Mouse (Mus musculus): ENCODE measurements around the gene Mrpl24.
A peak's percentile ranks its signal among the peaks of the same experiment; 100 is the strongest.
"Not testable (repeated sequence)": the region's sequence is repeated elsewhere in the genome, so short reads cannot be mapped to it uniquely, and the experiment has no call there.

The Mrpl24 gene

GRCm38 (mm10) chr3:87919336-87920108, at the start of gene Mrpl24:
Mrpl24 (plus strand) TSS chr3:87919506.
- DNase-seq (ENCODE audit: low spot score in 2 of 2): peak; percentile 84 to 92

DNA sequence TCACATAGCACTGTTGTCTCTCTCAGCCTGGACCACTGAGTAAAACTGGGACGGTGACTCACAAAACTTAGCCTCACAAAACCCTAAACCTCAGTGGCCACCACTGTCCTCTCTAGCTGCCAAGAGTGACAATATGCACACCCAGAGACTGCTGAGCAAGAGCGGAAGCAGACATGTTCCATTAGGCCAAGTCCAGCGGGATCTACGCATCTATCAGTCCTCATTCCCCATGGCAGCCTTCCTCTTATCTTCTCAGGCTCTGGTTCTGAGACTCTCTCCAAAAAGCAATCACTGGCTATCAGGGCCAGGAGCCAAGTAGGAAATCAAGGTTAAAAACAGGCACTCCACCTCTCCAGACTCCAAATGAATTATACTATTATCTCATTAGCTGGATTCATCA, 41.6 kb upstream of the Mrpl24 start:
- no peak for DNase-seq (ENCODE audit: low spot score in 2 of 2)

DNA sequence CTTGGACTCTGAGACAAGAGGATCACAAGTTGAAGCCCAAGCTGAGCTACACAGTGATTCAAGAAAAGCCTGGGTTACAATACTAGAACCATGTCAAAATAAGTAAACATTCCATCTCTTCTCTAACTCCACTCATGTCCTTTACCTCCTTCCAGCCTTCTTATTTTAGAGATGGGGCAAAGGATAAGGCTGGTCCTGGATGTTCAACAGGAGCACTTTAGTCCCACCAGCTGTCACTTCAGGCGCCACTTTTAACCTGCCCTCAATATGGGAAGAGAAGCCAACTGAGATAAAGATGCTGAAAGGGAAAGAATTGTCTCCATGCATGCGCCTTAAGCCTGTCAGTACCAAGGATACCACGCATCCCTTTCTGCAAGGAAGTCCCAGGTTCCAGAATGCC, 35.0 kb upstream of the Mrpl24 start:
- no peak for DNase-seq (ENCODE audit: low spot score in 2 of 2)

DNA sequence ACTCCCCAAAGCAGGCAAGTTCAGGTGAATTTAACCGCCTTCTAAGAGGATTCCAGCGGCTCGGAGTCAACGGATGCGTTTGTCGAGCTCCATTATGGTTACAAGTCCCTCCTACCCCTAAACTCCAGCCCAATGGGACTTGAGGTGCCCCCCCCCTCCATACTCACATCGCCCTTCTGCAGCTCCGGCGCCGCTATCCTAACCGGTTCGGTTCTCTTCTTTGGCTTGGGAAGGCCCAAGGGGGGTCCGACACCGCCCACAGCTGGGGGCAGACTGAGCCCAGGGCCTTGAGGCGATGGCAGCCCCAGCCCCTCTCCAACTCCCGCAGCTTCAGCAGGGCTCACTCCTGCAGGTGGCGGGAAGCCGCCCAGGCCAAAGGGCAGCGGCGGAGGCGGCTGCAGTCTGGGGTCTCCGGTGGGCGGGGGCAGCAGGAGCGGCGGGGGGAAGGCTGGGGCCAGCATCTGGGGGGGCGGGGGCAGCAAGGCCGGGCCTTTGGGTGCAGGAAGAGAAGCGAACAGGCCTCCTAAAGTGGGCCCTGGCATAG, 34.5 kb upstream of the Mrpl24 start:
- peak in 1 of 2 experiments; percentile 18 for DNase-seq (ENCODE audit: low spot score in 2 of 2)

GRCm38 (mm10) chr3:87885281-87886003, 33.9 kb upstream of the Mrpl24 start, which contains the start of gene Prcc:
Prcc (minus strand) TSS chr3:87885608.
- DNase-seq (ENCODE audit: low spot score in 2 of 2): peak; percentile 91 to 99

DNA sequence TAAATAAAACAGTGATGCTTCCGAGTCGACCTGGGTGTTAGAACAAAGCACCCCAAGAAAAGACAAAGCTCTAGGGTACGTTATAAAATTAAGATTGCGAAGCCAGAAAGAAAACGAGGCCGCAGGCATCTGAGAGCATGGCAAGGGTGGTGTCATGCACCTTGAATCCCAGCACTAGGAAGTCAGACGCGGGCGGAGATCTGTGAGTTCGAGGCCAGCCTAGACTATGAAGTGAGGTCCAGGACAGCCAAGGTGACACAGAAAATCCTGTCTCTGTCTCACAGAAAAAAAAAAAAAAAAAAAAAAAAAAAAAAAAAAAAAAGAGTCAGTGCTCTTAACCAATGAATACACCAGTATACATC, 33.3 kb upstream of the Mrpl24 start:
- no peak for DNase-seq (ENCODE audit: low spot score in 2 of 2)

GRCm38 (mm10) chr3:87886416-87886815, 32.9 kb upstream of the Mrpl24 start:
- no peak for DNase-seq (ENCODE audit: low spot score in 2 of 2)

DNA sequence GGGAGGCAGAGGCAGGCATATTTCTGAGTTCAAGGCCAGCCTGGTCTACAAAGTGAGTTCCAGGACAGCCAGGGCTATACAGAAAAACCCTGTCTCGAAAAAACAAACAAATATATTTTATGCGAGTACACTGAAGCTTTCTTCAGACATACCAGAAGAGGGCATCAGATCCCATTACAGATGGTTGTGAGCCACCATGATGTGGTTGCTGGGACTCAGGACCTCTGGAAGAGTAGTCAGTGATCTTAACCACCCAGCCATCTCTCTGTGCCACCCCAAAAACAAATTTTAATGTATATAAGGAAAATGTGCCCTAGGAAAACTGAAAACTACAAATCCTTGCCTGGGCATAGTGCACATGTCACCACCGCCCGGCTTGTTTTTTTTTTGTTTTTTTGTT, 31.9 kb upstream of the Mrpl24 start:
- not testable (repeated sequence) for DNase-seq (ENCODE audit: low spot score in 2 of 2)

GRCm38 (mm10) chr3:87891481-87891880, 27.8 kb upstream of the Mrpl24 start:
- DNase-seq (ENCODE audit: low spot score in 2 of 2): no peak

- DNase-seq (ENCODE audit: low spot score in 2 of 2): no peak
These were observed 25.9 kb upstream of the Mrpl24 start for GRCm38 (mm10) chr3:87893367-87893905.

DNA sequence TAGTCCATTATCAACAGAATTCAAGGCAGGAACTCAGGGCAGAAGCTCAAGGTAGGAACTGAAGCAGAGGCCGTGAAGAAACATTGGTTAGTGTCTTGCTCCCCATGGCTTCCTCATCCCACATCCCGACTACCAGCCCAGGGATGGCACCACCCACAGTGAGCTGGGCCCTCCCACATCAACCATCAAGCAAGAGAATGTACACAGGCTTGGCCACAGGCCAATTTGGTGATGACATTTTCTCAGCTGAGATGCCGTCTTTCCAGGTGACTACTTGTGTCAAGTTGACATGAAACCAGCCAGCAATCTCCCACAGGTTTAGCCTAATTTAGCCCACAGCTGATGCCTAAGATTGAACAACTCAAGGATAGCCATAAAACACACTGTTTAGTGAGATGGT, 20.0 kb upstream of the Mrpl24 start:
- DNase-seq (ENCODE audit: low spot score in 2 of 2): no peak

DNA sequence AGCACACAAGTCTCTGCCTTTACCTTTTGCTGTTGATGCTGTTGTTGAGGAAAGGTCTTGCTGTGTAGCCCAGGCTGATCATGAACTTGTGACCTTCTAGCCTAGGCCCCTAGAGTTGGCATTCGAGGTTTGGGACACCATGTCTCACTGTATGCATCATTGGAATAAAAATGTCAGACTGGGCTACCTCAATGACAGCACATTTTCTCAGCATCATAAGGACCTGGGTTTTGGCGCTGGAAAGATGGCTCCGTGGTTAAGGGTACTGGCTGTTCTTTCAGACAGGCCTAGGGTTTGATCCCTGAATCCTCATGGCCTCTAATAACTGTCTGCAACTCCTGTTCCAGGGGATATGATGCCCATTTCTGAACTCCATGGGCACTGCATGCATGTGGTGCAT, 19.5 kb upstream of the Mrpl24 start:
- DNase-seq (ENCODE audit: low spot score in 2 of 2): no peak

GRCm38 (mm10) chr3:87901036-87901624, 18.2 kb upstream of the Mrpl24 start:
- DNase-seq (ENCODE audit: low spot score in 2 of 2): no peak

DNA sequence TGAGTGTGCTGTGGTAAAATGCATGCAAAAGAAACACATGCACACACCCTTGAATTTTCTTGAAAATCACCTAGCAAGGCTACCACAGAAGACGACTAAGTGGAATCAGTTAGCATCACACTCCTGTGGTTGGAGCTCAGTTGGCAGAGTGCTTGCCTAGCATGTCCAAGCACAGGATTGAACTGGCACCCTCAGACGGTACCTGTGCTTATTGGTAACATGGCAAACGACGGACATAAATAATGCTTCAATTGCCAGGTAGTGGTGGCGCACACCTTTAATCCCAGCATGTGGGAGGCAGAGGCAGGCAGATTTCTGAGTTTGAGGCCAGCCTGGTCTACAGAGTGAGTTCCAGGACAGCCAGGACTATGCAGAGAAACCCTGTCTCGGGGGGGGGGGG, 17.3 kb upstream of the Mrpl24 start:
- DNase-seq (ENCODE audit: low spot score in 2 of 2): not testable (repeated sequence)

DNA sequence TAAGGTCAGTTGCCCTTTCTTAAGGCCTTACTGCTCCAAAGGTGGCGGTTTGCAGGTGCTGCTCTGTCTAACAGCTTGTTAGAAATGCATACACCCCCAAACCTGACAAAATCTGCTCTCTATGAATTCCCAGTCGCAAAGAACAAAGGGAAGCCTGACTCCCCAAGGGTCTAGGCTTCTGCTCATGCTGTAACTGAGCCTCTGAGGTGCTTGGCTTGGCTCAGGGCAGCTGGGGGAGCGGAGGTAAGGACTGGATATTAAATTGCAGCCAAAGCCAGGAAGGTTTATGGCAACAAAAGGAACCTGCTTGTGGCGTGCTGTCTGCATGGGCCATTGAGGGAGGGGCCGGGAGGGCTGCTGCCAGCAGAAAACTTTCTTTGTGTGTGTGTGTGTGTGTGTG, 15.5 kb upstream of the Mrpl24 start:
- no peak for DNase-seq (ENCODE audit: low spot score in 2 of 2)

- peak; percentile 90 to 91 for DNase-seq (ENCODE audit: low spot score in 2 of 2)
These were observed 13.3 kb upstream of the Mrpl24 start, which contains the start of gene Hdgf for GRCm38 (mm10) chr3:87905880-87906485. Hdgf (plus strand) TSS chr3:87906321.

GRCm38 (mm10) chr3:87906601-87906980, 12.7 kb upstream of the Mrpl24 start:
- DNase-seq (ENCODE audit: low spot score in 2 of 2): no peak

DNA sequence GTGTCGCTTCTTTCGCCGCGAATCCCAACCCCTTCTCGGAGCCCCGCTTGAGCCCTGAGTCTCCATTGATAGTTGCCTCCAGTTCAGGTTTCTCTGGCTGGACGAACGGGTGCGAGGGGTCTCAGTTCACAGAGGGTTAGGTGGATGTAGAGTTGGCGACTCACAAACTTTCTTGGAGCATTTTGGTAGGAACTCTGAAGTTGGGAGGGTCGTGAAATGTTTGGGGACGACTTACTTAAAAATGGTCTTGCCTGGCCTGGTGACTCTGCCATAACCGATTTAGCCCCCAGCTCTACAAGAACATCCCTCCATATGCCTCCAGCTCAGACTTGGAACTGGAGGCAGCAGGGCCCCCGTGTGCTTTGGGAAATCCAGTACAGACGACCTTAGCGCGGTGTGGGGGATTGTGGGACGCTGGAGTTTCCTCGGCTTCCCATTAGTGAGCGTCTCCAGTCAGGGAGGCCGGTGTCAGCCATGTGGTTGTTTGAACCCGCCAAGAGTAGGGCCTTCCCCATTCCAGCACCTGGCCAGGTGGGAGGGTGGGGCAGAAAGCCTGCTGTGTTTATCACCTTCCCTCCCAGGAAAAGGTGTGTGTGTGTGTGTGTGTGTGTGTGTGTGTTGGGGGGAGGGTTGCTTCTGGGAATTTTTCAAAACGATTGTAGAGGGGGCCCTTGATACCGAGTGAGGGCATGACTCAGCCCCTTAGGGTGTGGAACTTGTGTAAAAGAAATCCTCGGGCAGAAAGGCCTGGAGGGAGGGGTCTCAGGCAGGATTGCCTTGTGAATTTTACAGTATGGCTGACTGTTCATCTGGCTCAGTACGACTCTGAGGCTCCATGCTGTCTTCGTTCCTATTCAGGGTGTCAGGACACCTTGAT, 12.1 kb upstream of the Mrpl24 start:
- DNase-seq (ENCODE audit: low spot score in 2 of 2): no peak

GRCm38 (mm10) chr3:87907906-87908305, 11.4 kb upstream of the Mrpl24 start:
- DNase-seq (ENCODE audit: low spot score in 2 of 2): no peak

DNA sequence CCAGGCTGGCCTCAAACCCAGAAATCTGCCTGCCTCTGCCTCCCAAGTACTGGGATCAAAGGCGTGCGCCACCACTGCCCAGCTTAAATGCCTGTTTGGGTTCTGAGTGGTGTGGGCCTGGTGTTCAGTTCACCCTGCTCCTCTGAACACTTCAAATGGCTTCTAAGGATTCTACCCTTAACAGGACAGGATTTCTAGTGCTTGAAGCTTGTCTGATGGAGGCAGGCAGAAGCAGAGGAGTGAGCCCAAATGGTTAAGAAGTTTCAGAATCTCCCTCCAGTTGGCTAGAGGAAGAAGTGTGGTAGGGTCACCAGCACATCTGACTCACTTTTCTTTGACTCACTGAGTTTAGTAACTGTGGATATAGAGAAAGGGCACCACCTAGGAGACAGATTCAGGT, 9.9 kb upstream of the Mrpl24 start:
- no peak for DNase-seq (ENCODE audit: low spot score in 2 of 2)

DNA sequence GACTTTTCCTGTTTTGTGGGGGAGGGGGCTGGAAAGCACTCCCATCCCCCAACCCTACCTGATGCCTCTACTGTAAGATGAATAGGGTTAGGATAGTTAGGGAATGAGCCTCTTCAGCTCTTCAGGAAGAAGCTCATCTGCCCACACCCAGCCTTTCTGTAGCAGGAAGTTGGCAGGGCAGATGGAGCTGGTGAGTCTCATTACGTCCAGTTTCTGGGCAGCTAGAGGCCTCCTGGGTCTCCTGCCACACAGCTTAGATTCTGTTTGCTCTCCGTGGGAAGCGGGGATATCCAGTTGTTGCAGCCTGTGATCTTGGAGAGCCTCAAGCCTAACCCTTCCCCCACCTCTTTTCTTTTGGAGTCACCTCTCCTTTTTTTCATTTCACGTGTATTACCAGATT, 9.4 kb upstream of the Mrpl24 start:
- DNase-seq (ENCODE audit: low spot score in 2 of 2): no peak

Data from right cerebral cortex, postnatal 36 days (tissue).